Mouse (Mus musculus) small intestine, adult 2 months (tissue): ENCODE measurements around the gene Tubb2b.

ENCODE experiments used
- CTCF ChIP-seq: fragments of 200-500 bp; IDR thresholded peaks from 2 replicates; pipeline ENCODE4 v1.5.1; 2012; ENCODE audit warnings: low read depth, mild to moderate bottlenecking, control low read depth, inconsistent platforms, low read length, moderate library complexity, mixed read lengths; ENCODE audit not compliant: insufficient replicate concordance, insufficient read length; ENCODE audit errors: extremely low read depth
- POLR2A ChIP-seq: fragments of 200-500 bp; IDR thresholded peaks from 2 replicates; pipeline ENCODE4 v1.6.1; 2012; ENCODE audit warnings: low read depth, mild to moderate bottlenecking, control low read depth, inconsistent platforms, low read length, moderate library complexity

- TF ChIP-seq CTCF (no peak), POLR2A (no peak)
These were observed 24.0 kb downstream of the Tubb2b start for GRCm38 (mm10) chr13:34106256-34106655.
